Mouse (Mus musculus) cerebellum, adult (tissue): ENCODE data around the gene Gba2.
"Not testable (repeated sequence)": the region's sequence is repeated elsewhere in the genome, so short reads cannot be mapped to it uniquely, and the experiment has no call there.

ENCODE experiments used
- ATAC-seq: cut with Nextera tagmentation; 2 replicates; pipeline ENCODE4 v1.9.2; 2017; ENCODE audit warnings: mild to moderate bottlenecking, moderate library complexity, mixed read lengths; ENCODE audit not compliant: insufficient number of reproducible peaks, low FRiP score, low TSS enrichment

Gba2 gene

GRCm38 (mm10) chr4:43558028-43558630 lies 20.5 kb downstream of the Gba2 start:
- no peak for ATAC-seq

GRCm38 (mm10) chr4:43555926-43556325 lies 22.7 kb downstream of the Gba2 start:
- ATAC-seq: no peak

- no peak for ATAC-seq
Measured at GRCm38 (mm10) chr4:43553891-43554290, 24.8 kb downstream of the Gba2 start.

GRCm38 (mm10) chr4:43552437-43552836 lies 26.2 kb downstream of the Gba2 start:
- ATAC-seq: no peak

- ATAC-seq: not testable (repeated sequence)
Measured at GRCm38 (mm10) chr4:43551854-43552253, 26.8 kb downstream of the Gba2 start.

GRCm38 (mm10) chr4:43549055-43549454 lies 29.6 kb downstream of the Gba2 start:
- no peak for ATAC-seq

GRCm38 (mm10) chr4:43547160-43547559 lies 31.5 kb downstream of the Gba2 start:
- ATAC-seq: no peak

GRCm38 (mm10) chr4:43546375-43547047 lies 32.2 kb downstream of the Gba2 start:
- ATAC-seq: no peak

GRCm38 (mm10) chr4:43542044-43542443 lies 36.6 kb downstream of the Gba2 start:
- no peak for ATAC-seq

- no peak for ATAC-seq
Measured at GRCm38 (mm10) chr4:43536031-43536430, 42.6 kb downstream of the Gba2 start.

GRCm38 (mm10) chr4:43535628-43536027 lies 43.0 kb downstream of the Gba2 start:
- no peak for ATAC-seq

- ATAC-seq: no peak
Measured at GRCm38 (mm10) chr4:43533270-43533669, 45.4 kb downstream of the Gba2 start.

GRCm38 (mm10) chr4:43530581-43530980 lies 48.1 kb downstream of the Gba2 start:
- peak; percentile 72; the same call in 1 of the 2 replicates for ATAC-seq

- no peak for ATAC-seq
Measured at GRCm38 (mm10) chr4:43530081-43530501, 48.6 kb downstream of the Gba2 start.

GRCm38 (mm10) chr4:43528487-43528886 lies 50.2 kb downstream of the Gba2 start:
- no peak for ATAC-seq

GRCm38 (mm10) chr4:43527880-43528279 lies 50.8 kb downstream of the Gba2 start:
- no peak for ATAC-seq

GRCm38 (mm10) chr4:43519956-43520355 lies 58.7 kb downstream of the Gba2 start:
- ATAC-seq: peak; percentile 65

- ATAC-seq: no peak
Measured at GRCm38 (mm10) chr4:43519551-43519950, 59.1 kb downstream of the Gba2 start.
